Mouse (Mus musculus) CH12.LX (cell line): ENCODE measurements around the gene Stard5.

Experiments used
- CTCF ChIP-seq, 2 experiments: IDR thresholded peaks in 1 of 2; conservative IDR thresholded peaks in 1 of 2; 2 replicates each; pipeline ENCODE4 v1.5.1; 2011 to 2012; ENCODE audit warnings: low read depth in 2 of 2, low read length in 2 of 2, improper control_type of control experiment in 1 of 2, inconsistent platforms in 1 of 2, mild to moderate bottlenecking in 1 of 2, moderate library complexity in 1 of 2
- E2F4 ChIP-seq: IDR thresholded peaks from 2 replicates; pipeline ENCODE4 v1.6.1; 2011; ENCODE audit warnings: low read depth, low read length, improper control_type of control experiment; ENCODE audit not compliant: insufficient replicate concordance
- ELF1 ChIP-seq: IDR thresholded peaks from 2 replicates; pipeline ENCODE4 v1.6.1; 2014; ENCODE audit warnings: low read depth, mild to moderate bottlenecking, inconsistent platforms, low read length, improper control_type of control experiment
- EP300 ChIP-seq: IDR thresholded peaks from 2 replicates; pipeline ENCODE4 v1.6.1; 2011; ENCODE audit warnings: low read length, improper control_type of control experiment
- MAFK ChIP-seq: IDR thresholded peaks from 2 replicates; pipeline ENCODE4 v1.6.1; 2011; ENCODE audit warnings: low read length, improper control_type of control experiment; ENCODE audit not compliant: insufficient replicate concordance
- MAX ChIP-seq: IDR thresholded peaks from 2 replicates; pipeline ENCODE4 v1.6.1; 2011; ENCODE audit warnings: low read length, improper control_type of control experiment
- MEF2A ChIP-seq: IDR thresholded peaks from 2 replicates; pipeline ENCODE4 v1.6.1; 2014; ENCODE audit warnings: low read depth, mild to moderate bottlenecking, inconsistent platforms, low read length, improper control_type of control experiment, borderline replicate concordance
- MXI1 ChIP-seq: IDR thresholded peaks from 2 replicates; pipeline ENCODE4 v1.6.1; 2011; ENCODE audit warnings: mild to moderate bottlenecking, low read depth, low read length, improper control_type of control experiment
- MYC ChIP-seq: IDR thresholded peaks from 2 replicates; pipeline ENCODE4 v1.6.1; 2011; ENCODE audit warnings: low read depth, mild to moderate bottlenecking, improper control_type of control experiment, low read length
- POLR2A ChIP-seq: IDR thresholded peaks from 2 replicates; pipeline ENCODE4 v1.6.1; 2011; ENCODE audit warnings: low read depth, mild to moderate bottlenecking, improper control_type of control experiment, low read length
- POLR2AphosphoS2 ChIP-seq: IDR thresholded peaks from 2 replicates; pipeline ENCODE4 v1.6.1; 2011; ENCODE audit warnings: low read depth, low read length, improper control_type of control experiment
- SMC3 ChIP-seq: IDR thresholded peaks from 2 replicates; pipeline ENCODE4 v1.6.1; 2011; ENCODE audit warnings: low read depth, low read length, improper control_type of control experiment
- USF2 ChIP-seq: conservative IDR thresholded peaks from 2 replicates; pipeline ENCODE4 v1.6.1; 2011; ENCODE audit warnings: low read depth, low read length, improper control_type of control experiment
- ZMIZ1 ChIP-seq: IDR thresholded peaks from 2 replicates; pipeline ENCODE4 v1.6.1; 2012; ENCODE audit warnings: low read depth, mild to moderate bottlenecking, inconsistent platforms, low read length, improper control_type of control experiment

- TF ChIP-seq MEF2A: no peak
- no peak for TF ChIP-seq ELF1
- no peak for TF ChIP-seq CTCF (conservative IDR thresholded peaks at IDR 0.05 in 1 of 2, IDR thresholded peaks at IDR 0.05 in 1 of 2; ENCODE audit: low read depth in 2 of 2, low read length in 2 of 2)
- no peak for TF ChIP-seq ZMIZ1
- TF ChIP-seq MAFK: no peak
- TF ChIP-seq E2F4: no peak
- TF ChIP-seq MXI1: no peak
- no peak for TF ChIP-seq EP300
- no peak for TF ChIP-seq USF2
- TF ChIP-seq SMC3: no peak
- TF ChIP-seq POLR2A: no peak
- TF ChIP-seq POLR2AphosphoS2: no peak
- TF ChIP-seq MYC: no peak
- TF ChIP-seq MAX: no peak
Observed at GRCm38 (mm10) chr7:83636425-83636824, 4.7 kb downstream of the Stard5 start.
